Mouse (Mus musculus): ENCODE data around the gene Txndc11.
"Not testable (repeated sequence)": the region's sequence is repeated elsewhere in the genome, so short reads cannot be mapped to it uniquely, and the experiment has no call there.

Txndc11 gene

GRCm38 (mm10) chr16:11171679-11172078, 37.2 kb upstream of the Txndc11 start:
- Histone ChIP-seq H3K9me3 (ENCODE audit: low read length) (no peaks in the 10 kb centered on the region), H3K4me3 (replicated peaks; ENCODE audit: low read length) (no peak overlapping the region), H3K27me3 (ENCODE audit: insufficient read depth, low read length) (no peaks in the 10 kb centered on the region), H3K36me3 (ENCODE audit: insufficient read depth, low read length) (no peaks in the 10 kb centered on the region), H3K4me1 (replicated peaks; ENCODE audit: low read depth, low read length) (peaks cover 42% of the 10 kb centered on the region)
- no peak for TF ChIP-seq POU5F1 (IDR thresholded peaks at IDR 0.05; ENCODE audit: borderline replicate concordance, low read length)

- H3K27me3 ChIP-seq (ENCODE audit: insufficient read depth, low read length) = no peaks in the 10 kb centered on the region
- peaks cover 23% of the 10 kb centered on the region for H3K36me3 ChIP-seq (ENCODE audit: insufficient read depth, low read length)
- no peak for TF ChIP-seq CTCF (conservative IDR thresholded peaks at IDR 0.05; ENCODE audit: low read length)
- no peak for TF ChIP-seq NANOG (IDR thresholded peaks at IDR 0.05; ENCODE audit: borderline replicate concordance, low read length)
- TF ChIP-seq POU5F1 (IDR thresholded peaks at IDR 0.05; ENCODE audit: borderline replicate concordance, low read length) = no peak
- H3K4me3 ChIP-seq (replicated peaks; ENCODE audit: low read length) = no peak overlapping the region
- no peaks in the 10 kb centered on the region for H3K9me3 ChIP-seq (ENCODE audit: low read length)
- peaks cover 15% of the 10 kb centered on the region for H3K4me1 ChIP-seq (replicated peaks; ENCODE audit: low read depth, low read length)
Measured at GRCm38 (mm10) chr16:11166431-11166830, 32.0 kb upstream of the Txndc11 start.

DNA sequence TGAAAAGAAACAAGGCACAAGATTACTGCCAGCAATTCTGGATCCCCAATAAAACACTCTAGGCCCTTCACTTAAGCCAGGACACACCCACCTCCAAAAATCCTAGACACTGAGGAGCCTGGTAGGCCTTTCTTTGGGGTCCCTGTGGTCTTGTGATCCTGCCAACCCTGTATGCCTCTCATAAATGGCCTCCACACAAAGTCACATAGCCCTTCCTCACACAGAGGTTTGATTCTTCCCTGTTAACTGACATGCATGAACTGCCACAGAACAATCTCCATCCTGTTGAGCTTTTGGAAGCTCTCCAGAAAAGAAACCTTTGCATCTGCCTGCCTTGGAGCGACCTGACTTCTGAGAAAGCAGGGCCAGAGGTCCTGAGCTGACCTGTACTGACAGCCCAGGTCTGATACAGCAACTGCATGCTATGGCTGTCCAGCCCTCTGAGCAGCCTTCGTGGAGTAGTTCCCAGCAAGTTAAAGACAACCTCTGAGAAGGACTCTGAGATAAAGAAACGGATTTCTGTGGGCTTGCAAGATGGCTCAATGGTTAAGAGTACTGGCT, 30.3 kb upstream of the Txndc11 start:
- H3K4me1 ChIP-seq (replicated peaks; ENCODE audit: low read depth, low read length) = peaks cover 6% of the 10 kb centered on the region; the same call in 1 of the 2 replicates
- peaks cover 30% of the 10 kb centered on the region for H3K36me3 ChIP-seq (ENCODE audit: insufficient read depth, low read length)
- no peak overlapping the region for H3K4me3 ChIP-seq (replicated peaks; ENCODE audit: low read length)
- TF ChIP-seq POU5F1 (IDR thresholded peaks at IDR 0.05; ENCODE audit: borderline replicate concordance, low read length) = no peak
- TF ChIP-seq NANOG (IDR thresholded peaks at IDR 0.05; ENCODE audit: borderline replicate concordance, low read length) = no peak
- no peak for TF ChIP-seq CTCF (conservative IDR thresholded peaks at IDR 0.05; ENCODE audit: low read length)
- H3K27me3 ChIP-seq (ENCODE audit: insufficient read depth, low read length) = no peaks in the 10 kb centered on the region
- H3K9me3 ChIP-seq (ENCODE audit: low read length) = no peaks in the 10 kb centered on the region

- not testable (repeated sequence) for H3K4me1 ChIP-seq (replicated peaks; ENCODE audit: low read depth, low read length); H3K9me3 ChIP-seq (ENCODE audit: low read length); H3K4me3 ChIP-seq (replicated peaks; ENCODE audit: low read length); H3K27me3 ChIP-seq (ENCODE audit: insufficient read depth, low read length)
- H3K36me3 ChIP-seq (ENCODE audit: insufficient read depth, low read length) = peaks cover 78% of the 10 kb centered on the region
Measured at GRCm38 (mm10) chr16:11157721-11158120, 23.3 kb upstream of the Txndc11 start.

GRCm38 (mm10) chr16:11154500-11154899, 20.1 kb upstream of the Txndc11 start:
- H3K4me1 ChIP-seq (replicated peaks; ENCODE audit: low read depth, low read length) = no peaks in the 10 kb centered on the region
- H3K4me3 ChIP-seq (replicated peaks; ENCODE audit: low read length) = no peak overlapping the region
- no peaks in the 10 kb centered on the region for H3K27me3 ChIP-seq (ENCODE audit: insufficient read depth, low read length)
- no peaks in the 10 kb centered on the region for H3K9me3 ChIP-seq (ENCODE audit: low read length)
- peaks cover 79% of the 10 kb centered on the region for H3K36me3 ChIP-seq (ENCODE audit: insufficient read depth, low read length)
- no peak for TF ChIP-seq POU5F1 (IDR thresholded peaks at IDR 0.05; ENCODE audit: borderline replicate concordance, low read length)
- TF ChIP-seq CTCF (conservative IDR thresholded peaks at IDR 0.05; ENCODE audit: low read length) = peak; percentile 44
- TF ChIP-seq NANOG (IDR thresholded peaks at IDR 0.05; ENCODE audit: borderline replicate concordance, low read length) = no peak

- peaks cover 62% of the 10 kb centered on the region for H3K36me3 ChIP-seq (ENCODE audit: insufficient read depth, low read length)
- H3K4me1 ChIP-seq (replicated peaks; ENCODE audit: low read depth, low read length); H3K4me3 ChIP-seq (replicated peaks; ENCODE audit: low read length); H3K27me3 ChIP-seq (ENCODE audit: insufficient read depth, low read length); H3K9me3 ChIP-seq (ENCODE audit: low read length): not testable (repeated sequence)
Measured at GRCm38 (mm10) chr16:11143706-11144483, 9.4 kb upstream of the Txndc11 start.

DNA sequence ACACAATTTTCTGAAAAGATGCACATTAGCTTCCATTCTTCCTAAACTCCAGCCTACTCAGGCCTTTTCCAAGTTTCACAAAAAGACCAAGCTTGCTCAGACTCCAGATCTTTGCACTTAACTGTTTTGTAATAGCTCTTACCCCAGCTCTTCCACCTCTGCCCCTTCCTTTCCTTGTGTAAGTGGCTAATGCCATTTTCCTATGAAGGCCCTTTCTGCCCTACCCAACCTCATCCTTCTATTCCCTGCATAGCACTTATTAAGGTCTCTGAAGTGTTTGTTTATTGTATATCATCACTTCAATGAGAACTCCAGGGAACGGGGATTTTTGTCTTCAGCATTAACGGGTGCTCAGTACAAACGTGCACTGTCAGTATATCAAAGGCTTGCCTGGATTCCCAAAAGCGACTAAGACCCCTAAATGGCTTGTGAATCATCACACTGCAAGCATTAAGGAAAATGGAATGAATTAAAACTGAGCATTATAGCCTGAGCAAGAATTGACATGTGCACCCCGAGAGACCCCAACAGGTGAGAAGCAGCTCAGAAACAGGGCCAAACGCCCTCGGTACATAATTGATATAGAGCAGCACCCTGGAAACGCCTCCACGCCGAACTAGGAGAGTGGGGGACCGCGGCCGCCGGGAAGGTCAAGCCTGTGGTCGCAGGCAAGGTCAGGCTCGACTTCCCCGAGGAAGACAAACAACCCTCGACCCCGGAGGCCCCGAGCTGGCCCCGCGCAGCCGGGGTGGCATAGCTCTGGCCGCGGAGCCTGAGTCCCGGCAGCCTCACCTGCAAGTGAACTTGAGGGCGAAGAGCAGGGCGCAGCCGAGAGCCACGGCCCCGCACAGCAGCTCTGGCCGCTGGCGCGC, 738 bp downstream of the Txndc11 start:
- Histone ChIP-seq H3K9me3 (ENCODE audit: low read length) (no peaks in the 10 kb centered on the region), H3K4me3 (replicated peaks; ENCODE audit: low read length) (peak overlapping the region; percentile 95), H3K36me3 (ENCODE audit: insufficient read depth, low read length) (peaks cover 32% of the 10 kb centered on the region), H3K4me1 (replicated peaks; ENCODE audit: low read depth, low read length) (peaks cover 20% of the 10 kb centered on the region), H3K27me3 (ENCODE audit: insufficient read depth, low read length) (no peaks in the 10 kb centered on the region)
- TF ChIP-seq NANOG (IDR thresholded peaks at IDR 0.05; ENCODE audit: borderline replicate concordance, low read length) = no peak
- no peak for TF ChIP-seq CTCF (conservative IDR thresholded peaks at IDR 0.05; ENCODE audit: low read length)
- TF ChIP-seq POU5F1 (IDR thresholded peaks at IDR 0.05; ENCODE audit: borderline replicate concordance, low read length) = no peak

DNA sequence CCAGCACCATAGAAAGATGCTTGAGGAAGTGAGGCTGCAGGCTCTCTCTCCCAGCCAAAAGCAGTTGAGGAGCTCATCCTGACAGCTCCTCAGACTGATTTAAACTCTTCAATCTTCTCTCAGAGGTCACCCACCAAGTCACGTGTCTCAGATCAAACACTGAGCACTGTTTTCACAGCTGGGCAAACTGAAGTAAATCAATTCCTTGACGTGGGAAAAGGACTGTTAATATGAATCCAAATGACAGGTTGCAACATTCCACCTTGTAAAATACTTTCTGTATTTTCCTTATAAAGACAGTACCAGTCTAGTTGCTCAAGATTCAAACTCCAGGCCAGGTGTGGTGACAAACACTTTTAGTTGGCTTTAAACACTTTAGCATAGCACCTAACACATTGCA, 1.6 kb downstream of the Txndc11 start:
- no peaks in the 10 kb centered on the region for H3K27me3 ChIP-seq (ENCODE audit: insufficient read depth, low read length)
- peaks cover 38% of the 10 kb centered on the region for H3K36me3 ChIP-seq (ENCODE audit: insufficient read depth, low read length)
- H3K9me3 ChIP-seq (ENCODE audit: low read length) = no peaks in the 10 kb centered on the region
- H3K4me1 ChIP-seq (replicated peaks; ENCODE audit: low read depth, low read length) = peaks cover 20% of the 10 kb centered on the region
- no peak for TF ChIP-seq CTCF (conservative IDR thresholded peaks at IDR 0.05; ENCODE audit: low read length)
- TF ChIP-seq POU5F1 (IDR thresholded peaks at IDR 0.05; ENCODE audit: borderline replicate concordance, low read length) = no peak
- no peak for TF ChIP-seq NANOG (IDR thresholded peaks at IDR 0.05; ENCODE audit: borderline replicate concordance, low read length)
- H3K4me3 ChIP-seq (replicated peaks; ENCODE audit: low read length) = peak overlapping the region; percentile 95
